Mouse (Mus musculus) thymus, postnatal 25 days (tissue): ENCODE results near the gene Arhgdia.
A peak's percentile ranks its signal among the peaks of the same experiment; 100 is the strongest.

Source experiments
- DNase-seq: peaks from one replicate; pipeline ENCODE4 v3.0.0; 2022

The Arhgdia gene

DNA sequence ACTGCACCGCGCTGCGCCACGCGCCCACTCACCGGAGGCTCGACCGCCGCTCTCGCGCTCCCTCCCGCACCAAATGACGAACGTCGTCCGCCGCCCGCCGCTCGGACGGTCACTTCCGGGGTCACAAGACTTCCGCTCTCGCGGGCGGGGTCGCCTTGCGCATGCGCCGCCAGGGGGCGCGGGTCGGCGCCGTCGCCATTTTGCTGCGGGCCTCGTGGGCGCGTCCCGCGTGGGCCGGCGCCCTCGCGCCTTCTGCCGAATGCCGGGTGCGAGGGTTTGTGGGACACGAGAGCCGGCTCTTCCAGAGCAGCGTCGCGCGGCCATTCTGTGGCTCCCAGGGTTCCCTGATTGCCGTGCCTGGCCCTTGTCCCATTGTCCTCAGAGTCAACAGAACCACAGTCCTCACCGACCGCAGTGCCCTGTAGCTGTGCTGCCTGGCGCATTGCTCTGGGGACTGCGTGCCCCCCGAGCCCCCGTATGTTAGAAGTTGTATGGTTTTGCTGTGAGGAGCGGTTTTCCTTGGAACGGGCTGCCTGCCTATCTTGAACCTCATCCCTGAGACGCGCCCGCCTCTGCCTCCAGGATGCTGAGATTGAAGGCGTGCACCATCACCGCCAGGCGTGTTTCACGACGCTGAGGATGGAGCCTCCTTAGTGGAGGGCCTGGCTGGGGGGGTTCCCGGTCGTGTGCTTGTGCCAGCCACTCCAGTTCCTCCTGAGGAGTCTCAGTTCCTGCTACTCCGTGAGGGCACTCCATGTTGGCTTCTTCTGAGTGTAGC is at the start of gene Arhgdia:
Arhgdia (minus strand) TSS at position 135 of the 778 bp plus-strand sequence.
- peak; percentile 90 for DNase-seq

DNA sequence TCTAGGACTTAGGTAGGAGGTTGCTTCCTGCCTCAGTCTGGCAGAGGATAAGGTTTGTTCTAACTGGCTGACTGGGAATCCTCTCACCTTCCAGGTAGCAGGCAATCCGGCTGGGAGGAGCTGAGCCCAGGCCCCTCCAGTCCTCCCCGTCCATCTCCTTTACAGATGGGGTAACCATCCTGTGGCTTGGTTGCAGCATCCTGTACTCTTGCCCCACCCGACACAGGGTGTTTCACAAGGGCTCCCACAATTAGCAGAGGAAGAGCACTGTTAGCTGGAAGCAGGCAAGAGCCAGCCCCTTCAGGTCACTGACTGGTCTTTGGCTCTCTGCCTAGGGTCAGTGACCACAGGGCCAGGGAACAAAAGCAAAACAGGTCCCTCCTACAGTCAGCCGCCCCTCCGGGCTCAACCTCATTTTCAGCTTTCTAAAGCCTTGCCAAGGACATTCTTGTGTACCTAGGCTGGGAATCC is 49.0 kb upstream of the Arhgdia start:
- no peak for DNase-seq

DNA sequence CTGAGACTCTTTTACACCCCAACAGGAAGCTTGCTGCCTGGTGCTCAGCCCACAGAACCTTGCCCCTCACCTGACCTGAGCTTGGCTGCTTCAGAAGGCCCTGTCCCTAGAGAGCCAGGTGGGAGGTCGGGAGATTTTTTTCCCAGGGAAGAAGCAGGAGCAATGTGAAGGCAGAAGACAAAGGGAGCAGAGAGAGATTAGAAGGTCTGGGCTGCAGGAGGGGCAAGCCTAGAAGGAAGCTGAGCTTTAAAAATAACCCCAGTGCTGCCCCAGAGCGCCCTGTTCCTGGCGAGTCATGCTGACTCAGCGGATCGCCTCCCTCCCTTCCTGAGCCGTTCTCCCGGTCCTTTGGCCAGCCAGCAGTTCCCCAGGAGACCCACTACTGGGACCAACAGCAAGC is 48.5 kb upstream of the Arhgdia start:
- DNase-seq = no peak

DNA sequence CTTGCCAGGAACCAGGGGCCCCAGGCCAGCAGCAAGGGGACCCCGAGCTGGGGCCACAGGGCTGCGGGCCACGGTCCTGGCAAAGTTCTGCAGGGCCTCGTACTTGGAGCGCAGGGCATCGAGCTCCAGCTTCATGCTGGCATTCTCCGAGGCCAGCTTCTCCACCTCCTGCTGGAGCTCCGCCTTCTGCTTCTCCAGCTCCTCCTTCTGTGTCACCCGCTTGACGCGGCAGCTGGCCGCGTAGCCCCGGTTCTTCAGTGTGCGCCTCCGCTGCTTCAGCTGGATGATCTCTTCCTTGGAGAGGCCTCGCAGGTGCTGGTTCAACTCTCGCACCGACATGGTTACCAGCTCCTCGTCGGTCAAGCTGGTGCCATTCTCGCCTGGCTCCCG is 47.9 kb upstream of the Arhgdia start:
- peak; percentile 75 for DNase-seq

DNA sequence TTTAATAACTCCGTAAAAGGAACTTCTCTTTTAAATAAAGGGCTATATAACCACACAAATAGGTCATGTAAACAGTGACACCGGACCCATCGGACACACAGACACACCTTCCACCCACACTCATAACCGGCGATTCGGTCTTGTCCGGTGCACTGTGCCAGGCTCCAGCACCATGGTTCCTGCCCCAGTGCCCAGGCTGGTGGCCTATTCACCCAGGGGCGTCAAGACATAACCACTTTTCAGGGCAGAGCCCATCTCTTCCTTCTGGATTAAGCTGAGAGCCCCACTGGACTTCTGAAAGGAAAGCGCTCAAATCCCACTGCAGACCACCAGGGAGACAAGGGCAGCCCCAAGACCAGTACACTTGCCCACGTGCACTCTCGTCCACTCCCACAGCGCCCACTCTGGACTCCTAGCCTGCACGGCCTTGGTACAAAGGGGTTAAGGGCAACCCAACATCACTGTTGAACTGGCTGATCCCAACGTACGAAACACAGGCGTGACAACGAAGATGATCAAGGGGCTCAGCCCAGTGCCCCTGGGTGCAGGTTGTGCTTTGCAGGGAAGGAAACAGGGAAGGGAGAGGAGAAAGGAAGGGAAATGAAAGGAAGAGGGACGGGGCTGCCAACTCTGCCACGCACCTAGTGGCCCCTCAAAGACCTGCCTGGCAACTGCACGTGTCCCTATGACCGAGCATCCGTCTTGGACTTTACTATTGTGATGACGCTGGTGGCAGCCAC is 47.3 kb upstream of the Arhgdia start:
- no peak for DNase-seq

DNA sequence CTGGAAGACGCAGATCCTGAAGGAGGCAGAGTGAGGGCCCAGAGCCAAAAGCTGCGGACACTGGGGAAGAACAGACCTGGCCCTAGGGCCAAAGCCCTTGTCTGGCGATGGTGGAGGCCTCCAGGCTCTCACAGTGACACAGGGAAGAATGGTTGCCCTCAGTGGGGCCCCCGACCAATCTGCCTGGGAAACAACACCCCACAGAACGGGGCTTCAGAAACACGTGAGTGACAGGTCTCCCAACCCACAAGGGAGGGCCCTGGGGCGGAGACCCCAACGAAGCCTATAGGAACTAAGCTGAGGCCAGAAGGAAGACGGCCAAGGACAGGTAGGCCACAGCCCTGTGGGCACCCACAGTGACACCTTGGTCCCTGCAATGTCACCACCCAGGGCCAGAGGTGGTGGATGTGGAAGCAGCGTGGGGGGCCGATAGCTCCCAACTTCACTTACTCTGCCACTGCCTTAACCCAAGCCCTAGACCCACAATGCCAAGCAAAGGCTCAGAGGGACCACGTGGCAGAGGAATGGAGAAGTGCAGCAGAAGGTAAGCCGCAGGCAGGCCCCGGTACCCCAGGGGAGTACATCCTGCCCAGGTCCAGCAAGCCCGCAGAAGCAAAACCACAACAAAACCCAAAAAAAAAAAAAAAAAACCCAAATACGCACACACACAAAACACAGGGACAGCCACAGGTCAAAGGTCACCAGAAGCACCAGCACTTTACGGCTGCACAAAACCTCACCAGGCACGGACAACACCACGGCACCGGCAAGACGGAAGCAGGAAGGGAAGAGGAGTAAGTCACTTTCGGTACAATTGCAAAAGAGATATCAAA is 46.3 kb upstream of the Arhgdia start:
- peak; percentile 72 for DNase-seq

DNA sequence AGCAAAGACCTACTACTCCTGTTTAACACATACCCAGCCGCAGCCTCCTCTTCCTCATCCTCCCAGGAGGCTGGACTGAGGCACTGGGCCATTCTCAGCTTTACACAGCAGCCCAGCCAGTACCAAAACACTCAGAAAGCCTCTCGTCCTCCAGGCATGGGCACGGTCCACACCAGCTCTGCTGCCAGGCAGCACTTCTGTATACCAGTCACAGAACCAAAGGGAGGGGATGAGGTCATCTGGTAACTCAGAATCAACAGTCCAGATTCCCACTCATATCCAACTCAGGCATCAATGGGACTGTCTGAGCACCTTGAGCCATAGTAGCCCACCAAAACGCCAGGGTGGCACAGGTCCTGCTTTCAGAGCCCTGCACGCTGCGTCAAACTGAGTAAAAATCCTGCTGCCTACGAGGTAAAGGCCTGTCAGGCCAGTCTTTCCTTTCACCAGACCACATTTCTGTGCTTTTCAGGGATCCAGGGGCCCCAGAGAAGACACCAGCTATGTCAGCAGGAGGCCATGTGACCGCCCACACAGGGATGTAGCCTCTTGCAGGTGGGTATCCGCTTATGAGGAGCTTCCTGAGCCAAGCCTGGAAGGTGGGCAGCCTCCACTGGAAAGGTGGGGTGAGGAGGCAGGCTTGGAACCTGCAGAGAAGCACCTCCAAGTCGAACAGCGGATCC is 45.5 kb upstream of the Arhgdia start:
- no peak for DNase-seq

DNA sequence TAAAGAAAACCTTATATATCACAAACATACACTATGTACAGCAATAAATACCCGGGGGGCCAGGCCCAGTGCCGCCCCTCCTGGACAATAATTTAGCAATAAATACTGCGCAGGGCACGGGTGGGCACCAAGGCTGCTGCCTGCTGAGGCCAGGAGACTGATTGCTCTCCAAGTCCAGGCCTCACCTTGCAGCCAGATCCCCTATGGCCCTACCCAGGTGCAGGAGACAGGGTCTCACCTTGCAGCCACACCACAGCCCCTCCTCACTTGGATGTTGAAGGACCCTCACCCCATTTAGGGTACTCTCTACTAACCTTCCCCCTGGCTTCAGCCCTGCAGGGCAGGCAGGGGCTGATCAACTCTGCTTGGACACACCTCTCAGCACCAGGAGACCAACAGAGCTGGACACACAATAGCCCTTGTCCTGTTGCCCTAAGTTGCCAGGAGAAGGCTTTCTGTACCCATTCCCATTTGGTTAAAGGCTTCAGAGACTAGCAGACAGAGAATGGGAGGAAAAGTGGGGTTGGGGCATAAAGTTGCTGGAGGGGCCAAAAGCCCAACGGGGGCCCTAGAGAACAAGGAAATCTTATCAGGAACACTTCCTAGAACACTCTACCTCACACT is 43.8 kb upstream of the Arhgdia start, which contains the start of gene Sirt7:
Sirt7 (minus strand) TSS at position 89 of the 624 bp plus-strand sequence.
- DNase-seq = no peak

DNA sequence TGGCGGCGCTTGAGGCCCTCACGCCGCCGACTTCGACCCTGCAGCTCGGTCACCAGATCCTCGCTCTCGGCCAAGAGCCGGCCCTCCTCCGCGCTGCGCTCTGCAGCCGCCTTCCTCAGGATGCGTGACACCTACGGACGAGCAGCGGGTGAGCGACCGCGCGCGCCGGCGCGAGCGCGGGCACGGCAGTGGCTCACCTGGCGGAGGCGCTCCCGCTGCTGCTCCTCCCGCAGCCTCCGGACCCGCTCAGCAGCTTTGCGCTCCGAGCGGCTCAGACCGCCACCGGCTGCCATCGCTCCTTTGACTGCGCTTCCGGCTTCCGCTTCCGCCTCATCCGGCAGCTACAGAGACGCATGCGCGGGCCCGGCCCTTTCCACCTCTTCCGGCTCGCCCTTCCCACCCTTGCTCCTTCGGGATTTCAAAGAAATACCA is 43.3 kb upstream of the Arhgdia start:
- peak; percentile 88 for DNase-seq

DNA sequence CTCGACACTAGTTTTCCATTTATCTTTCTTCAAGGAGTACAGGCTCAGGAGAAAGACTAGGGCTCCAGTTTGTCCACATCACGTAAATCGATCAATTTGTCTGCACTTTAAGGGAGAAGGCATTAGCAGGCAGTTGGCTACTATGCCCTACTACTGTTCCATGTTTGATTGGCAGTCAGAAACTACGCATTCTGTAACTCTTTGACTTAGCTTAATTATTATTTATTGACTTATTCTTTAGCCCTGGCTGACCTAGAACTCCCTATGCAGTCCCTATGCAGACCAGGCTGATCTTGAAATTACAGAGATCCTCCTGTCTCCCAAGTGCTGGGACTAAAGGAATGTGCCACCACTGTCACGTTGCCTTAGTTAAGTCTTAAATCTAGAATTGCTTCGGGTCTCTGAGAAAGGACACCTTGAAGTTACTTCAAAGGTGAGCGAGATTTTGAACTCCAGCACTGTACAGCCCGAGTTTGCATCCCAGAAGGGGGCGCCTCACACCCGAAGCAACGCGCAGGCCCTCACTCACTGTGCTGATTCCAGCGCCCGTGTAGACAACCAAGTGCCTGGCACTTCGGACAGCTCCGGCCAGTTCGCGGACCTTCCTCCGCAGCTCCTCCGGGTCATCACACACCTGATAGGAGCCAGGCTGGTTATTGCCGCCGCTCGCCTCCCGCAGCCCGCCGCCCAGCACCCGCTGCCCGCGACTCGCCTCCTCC is 42.7 kb upstream of the Arhgdia start:
- DNase-seq = peak; percentile 83

DNA sequence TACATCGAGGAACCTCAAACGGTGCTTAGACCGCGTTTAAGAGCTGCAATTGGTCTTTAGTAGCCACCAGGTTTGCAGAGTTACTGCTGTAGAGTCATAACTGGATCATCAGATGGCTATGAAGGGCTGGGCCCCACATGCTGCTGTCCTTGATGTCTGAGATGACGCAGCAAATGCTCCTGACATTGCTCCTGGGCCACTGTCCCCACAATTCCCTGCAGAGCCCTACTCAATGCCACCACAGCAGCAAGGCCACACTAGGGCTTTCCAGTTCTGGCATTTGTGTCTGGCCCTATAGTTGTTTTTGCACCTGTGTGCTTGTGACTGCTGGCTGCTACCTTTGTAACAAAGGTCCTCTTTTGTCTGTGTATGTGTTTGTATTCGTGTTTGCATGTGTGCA is 41.4 kb upstream of the Arhgdia start:
- DNase-seq = no peak

DNA sequence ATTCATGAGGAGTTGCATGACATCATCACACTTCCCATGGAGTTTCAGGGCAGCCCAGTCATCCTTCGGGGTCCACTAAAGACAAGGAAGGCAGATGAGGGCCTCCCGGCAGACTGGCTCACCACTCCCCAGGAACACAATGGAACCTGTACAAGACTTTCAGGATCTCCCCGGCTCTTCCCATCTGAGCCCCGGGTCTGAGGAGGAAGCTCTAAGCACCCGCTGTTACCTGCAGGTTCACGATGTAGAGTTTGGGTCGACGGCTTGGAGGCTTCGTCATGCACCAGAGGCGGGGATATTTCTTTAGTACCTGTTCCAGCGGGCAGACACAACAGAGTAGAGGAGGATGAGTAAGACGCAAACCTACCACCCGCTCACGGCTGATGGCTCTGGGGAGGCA is 38.8 kb upstream of the Arhgdia start:
- DNase-seq = no peak

DNA sequence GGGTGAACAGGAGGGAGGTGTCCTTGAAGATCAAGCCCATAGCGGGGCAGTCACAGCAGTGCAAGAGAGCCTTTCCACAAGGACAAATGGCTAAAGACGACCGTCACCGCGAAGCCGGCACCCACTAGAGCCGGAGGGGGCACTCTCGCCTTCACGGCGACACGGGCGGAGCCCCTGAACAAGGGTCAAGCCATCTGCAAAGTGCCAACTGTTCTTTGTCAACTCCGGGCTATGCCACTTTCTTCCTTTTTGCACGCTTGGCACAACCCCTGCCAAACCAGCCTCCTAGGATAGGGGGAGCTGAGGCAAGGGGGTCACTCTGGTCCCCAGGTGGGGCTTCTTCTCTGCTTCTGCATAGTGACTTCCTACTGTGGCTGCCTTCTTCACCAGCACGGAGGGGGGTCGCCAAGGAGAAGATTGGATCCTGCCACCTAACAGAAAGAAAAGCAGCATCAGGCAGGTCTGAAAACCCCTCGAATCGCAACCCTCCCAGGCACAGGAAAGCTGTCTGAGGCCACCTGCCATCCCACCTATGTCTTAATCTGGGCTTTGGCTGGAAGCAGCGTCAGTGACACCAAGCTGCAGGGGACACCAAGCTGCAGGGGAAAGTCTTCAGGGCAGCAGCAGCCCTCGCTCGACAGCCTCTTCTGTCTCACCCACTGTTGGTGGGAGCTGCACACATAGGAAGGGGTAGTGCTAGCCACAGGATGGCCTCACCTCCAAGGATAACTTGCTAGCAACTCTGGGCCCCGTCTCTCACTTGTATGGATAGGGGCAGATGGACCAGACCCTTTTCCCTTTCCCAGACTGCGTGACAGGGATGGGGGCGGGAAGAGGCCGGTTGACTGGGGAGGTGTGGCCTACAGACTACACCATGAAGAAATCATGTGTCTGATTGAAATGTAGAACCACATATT is 37.5 kb upstream of the Arhgdia start:
- no peak for DNase-seq

DNA sequence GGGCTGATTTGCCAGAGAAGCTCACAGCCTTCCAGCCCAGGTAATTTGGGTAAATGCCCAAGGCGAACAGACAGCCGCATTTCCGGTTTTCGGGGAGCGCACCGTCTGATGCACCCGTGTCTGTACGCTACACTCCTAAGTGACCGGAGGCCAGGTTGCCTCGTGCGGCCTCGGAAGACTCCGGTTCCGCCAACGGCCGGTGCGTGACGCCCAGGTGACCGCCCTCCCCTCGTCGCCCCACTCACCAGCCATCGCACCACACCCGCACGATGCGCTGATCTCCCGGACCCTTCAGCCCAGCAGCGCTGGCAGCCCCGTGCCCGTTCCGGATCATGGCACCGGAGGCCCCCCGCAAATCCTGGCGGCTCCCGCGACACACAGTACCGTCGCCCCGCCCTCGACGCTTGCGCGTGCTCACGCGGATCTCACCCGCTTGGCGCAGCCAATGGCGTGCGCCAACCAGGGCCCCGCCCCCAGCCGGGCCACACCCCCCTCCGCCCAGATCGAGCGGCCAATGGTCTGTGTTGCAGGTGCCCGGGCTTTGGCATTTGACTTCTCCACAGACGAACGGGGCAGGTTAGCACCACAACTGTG is 36.2 kb upstream of the Arhgdia start, which contains the start of gene Pcyt2:
Pcyt2 (minus strand) TSS at position 418 of the 594 bp plus-strand sequence.
- peak; percentile 95 for DNase-seq

DNA sequence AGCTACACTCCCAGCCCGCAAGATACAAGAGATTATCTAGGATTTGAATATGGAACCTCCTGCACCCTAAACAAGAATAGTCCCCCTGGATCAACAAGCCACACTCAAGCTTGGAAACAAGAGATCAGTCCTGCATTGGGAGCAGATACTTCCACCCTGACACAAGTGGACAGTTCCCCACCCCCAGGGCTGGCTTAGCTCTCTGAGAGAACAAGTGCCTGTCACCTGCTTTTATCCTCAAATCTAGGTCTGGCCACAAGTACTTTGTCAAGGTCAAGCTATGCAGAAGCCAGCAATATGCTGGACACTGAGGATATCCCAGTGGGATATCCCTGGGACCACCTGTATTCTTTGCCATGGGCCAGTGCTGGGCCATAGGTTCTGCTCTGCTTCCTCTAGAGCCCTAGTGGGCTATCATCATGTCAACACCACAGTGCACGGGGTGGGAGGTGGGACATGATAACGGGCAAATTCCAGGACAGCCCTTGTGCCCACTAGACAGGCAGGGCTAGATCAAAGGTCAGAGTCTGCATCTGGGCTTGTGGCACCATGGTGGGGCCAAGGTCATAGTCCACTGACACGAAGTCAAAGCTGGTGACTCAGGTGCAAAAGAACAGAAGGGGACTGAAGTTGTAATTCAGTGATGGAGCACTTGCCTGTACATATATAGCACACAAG is 35.3 kb upstream of the Arhgdia start:
- no peak for DNase-seq

DNA sequence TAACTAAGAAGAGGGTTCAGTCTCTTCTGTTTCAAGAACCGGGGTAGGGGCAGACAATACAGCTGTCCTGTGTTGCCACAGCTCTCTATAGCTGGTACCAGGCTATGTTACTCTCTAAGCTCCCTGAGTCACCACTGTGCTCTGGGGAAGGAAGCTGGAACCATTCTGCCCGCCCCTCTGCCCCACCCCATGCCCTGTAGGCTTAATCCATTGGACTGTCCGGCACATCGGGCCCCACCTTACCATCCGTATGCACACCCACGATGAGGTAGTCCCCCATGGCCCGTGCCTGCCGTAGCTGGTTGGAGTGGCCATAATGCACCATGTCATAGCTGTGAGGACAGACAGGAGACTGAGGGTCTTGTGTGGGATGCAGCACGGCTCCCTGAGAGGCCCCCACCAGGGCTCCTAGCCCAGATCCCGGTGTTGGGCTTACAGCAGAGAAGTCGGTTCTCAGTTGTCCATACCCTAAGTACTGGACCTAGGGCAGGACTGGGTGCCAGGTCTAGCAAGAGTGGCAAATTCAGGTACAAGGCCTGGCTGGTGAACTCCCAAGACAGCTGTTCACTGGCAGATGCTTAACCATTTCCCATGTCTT is 34.3 kb upstream of the Arhgdia start:
- DNase-seq = no peak

DNA sequence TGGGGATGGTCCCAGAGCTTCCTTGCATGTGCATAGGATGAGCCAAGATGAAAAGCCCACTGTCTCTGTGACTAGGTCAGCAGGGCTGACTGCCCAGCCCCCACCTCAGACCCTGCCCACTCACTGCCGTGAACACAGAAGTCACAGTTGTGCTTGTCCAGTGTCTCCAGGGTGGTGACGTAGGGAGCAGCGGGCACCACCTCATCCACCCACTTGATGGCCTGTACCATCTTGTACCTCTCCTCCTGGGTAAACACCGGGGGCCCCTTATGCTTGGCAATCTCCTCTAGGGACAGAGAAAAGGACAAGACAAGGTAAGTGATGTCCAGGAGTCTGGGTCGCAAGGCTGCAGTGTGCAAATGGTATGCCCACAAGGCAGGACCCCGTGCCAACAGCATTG is 33.7 kb upstream of the Arhgdia start:
- no peak for DNase-seq

DNA sequence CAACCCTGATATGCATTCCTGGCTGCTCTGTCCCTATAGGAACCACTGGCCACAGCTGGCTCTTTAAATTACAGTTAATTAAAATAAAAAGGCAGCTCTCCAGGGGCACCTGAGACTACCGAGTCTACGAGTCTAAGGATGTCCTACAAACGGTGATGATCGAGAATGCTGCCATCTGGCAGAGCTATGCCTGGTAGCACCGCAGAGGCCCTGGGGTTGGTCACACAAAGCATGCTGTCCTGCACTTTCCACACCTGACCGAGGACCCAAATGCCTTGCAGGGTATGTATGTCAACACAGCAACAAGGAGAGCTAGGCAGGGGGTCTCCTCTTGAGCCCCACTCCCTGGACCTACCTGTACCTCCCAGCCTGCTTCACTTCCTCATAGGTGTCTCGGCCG is 32.6 kb upstream of the Arhgdia start:
- no peak for DNase-seq

DNA sequence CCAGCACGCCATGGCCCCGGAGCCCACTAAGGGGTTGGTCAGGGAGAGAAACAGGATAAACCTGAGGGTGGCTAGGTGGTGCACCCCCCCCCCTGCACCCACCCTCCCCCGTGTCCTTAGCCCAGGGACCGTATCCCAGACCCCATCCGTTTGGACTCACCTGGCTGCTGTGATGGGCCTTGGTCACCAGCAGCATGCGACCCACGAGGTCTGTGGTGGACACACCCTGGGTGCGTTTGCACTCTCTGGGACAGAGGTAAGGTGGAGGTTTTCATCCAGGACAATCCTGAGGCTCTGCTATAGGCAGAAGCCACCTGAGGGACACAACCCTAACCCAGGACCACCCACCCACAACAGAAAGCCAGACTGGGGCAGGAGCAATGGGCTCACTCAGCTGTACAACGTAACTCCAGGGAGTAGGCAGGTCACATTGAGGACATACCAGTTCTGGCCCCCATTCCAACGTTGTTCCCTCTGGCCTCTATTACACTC is 32.1 kb upstream of the Arhgdia start:
- no peak for DNase-seq
